Mouse (Mus musculus): ENCODE data around the gene Mapk3. TPM values are rescaled to one million over a fixed set of nuclear protein-coding genes. Genes with fewer than 3 reads are reported as not detected.

The Mapk3 gene
- polyA plus RNA-seq, 1 experiment from 2014 or later: 50.3 TPM

DNA sequence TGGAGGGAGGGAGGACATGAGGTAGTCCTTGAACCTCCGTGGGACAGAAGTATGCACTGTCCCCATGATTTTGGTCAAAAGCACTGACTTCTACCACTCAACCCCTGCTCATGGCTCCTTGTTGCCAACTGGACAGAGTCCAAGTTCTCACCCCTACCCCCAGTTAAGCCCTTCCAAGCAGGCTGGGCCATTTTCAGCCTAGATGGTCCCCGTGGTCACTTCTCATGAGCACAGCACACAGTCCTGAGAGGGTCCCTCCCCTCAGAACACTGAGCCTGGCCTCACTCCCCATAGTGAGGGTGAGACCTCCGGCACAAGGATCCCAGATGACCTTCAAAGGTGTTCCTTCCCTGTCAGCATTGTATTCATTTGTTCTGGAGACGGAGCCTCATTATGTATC is 29.7 kb downstream of the Mapk3 start:
- peaks cover 23% of the 10 kb centered on the region for H3K4me1 ChIP-seq
- H3K4me2 ChIP-seq (replicated peaks): no peak overlapping the region
- no peak overlapping the region for H3K27ac ChIP-seq
- peaks cover 65% of the 10 kb centered on the region for H3K36me3 ChIP-seq
- H3K27me3 ChIP-seq: no peaks in the 10 kb centered on the region
- no peak for ATAC-seq (ENCODE audit: low FRiP score, low read depth)
- no peaks in the 10 kb centered on the region for H3K9me3 ChIP-seq
- no peak overlapping the region for H3K4me3 ChIP-seq
- WGBS: 86% methylated on average over 4 of the region's 4 CpGs
- H3K9ac ChIP-seq: no peak overlapping the region

DNA sequence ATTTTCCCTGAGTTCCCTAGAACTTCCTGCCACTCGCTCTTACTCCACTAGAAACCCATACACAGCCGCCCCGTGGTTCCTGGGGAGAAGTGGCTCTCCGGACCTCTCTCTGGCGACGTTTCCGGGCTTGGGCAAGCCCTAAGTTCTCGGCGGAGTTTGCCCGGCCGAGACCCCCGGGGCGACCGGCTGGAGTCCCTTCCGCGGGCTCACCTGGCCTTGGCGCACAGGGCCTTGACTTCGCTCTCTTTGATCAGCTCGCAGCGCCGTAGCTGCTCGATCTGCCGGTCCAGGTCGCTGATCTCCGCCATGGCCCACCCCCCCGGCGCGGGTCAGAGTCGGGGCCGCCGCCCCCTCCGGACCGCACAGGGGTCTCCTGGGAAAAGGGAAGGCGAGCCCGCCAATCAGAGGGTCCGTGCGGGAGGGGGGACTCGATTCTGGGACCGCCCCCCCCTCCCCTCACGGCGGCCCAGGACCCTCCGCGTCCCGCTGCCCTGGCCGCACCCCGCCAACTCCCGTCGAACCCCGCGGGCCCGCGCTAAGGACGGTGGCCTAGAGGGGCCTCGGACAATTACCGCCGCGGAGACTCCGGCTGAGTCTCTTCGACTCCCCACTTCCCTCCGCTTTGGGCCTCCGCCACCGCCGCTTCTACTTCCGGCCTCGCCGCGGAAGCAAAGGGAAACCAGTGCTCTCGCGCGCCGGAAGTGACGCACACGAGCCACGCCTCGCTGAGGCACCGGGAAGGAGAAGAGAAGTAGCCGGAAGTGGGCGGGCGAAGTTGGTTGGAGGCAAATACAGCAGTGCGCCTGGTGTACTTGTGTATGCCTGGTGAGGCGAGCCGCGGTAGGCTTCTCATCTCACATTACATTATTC is 32.7 kb downstream of the Mapk3 start, which contains the start of gene Ppp4c:
Ppp4c (minus strand) TSS at position 646 of the 870 bp plus-strand sequence.
- no peaks in the 10 kb centered on the region for H3K27me3 ChIP-seq
- H3K36me3 ChIP-seq: peaks cover 65% of the 10 kb centered on the region
- peak; percentile 94 for ATAC-seq (ENCODE audit: low FRiP score, low read depth)
- peak within 1 kb of the TSS; percentile 97 for H3K9ac ChIP-seq
- WGBS: under 1% methylated on average over 66 of the region's 83 CpGs
- H3K4me2 ChIP-seq (replicated peaks): peak within 1 kb of the TSS; percentile 77
- H3K4me3 ChIP-seq: peak within 1 kb of the TSS; percentile 94
- peak within 1 kb of the TSS; percentile 96 for H3K27ac ChIP-seq
- H3K4me1 ChIP-seq: peaks cover 33% of the 10 kb centered on the region
- no peaks in the 10 kb centered on the region for H3K9me3 ChIP-seq

GRCm38 (mm10) chr7:126792721-126793443 is 33.5 kb downstream of the Mapk3 start:
- Histone ChIP-seq H3K4me1 (peaks cover 41% of the 10 kb centered on the region), H3K27ac (peak overlapping the region; percentile 96), H3K27me3 (no peaks in the 10 kb centered on the region), H3K9me3 (no peaks in the 10 kb centered on the region), H3K4me3 (peak overlapping the region; percentile 94), H3K4me2 (replicated peaks) (peak overlapping the region; percentile 77), H3K9ac (peak overlapping the region; percentile 54), H3K36me3 (peaks cover 63% of the 10 kb centered on the region)
- ATAC-seq (ENCODE audit: low FRiP score, low read depth): peak; percentile 6; the same call in 1 of the 2 replicates
- 26% methylated on average over 11 of the region's 11 CpGs for WGBS

- Histone ChIP-seq H3K36me3 (peaks cover 55% of the 10 kb centered on the region), H3K27ac (no peak overlapping the region), H3K9ac (no peak overlapping the region), H3K4me3 (peak overlapping the region; percentile 94; the same call in 1 of the 2 replicates), H3K9me3 (no peaks in the 10 kb centered on the region), H3K4me2 (replicated peaks) (no peak overlapping the region), H3K27me3 (no peaks in the 10 kb centered on the region), H3K4me1 (peaks cover 46% of the 10 kb centered on the region)
- no peak for ATAC-seq (ENCODE audit: low FRiP score, low read depth)
- WGBS: 72% methylated on average over 4 of the region's 4 CpGs
Measured at GRCm38 (mm10) chr7:126793456-126794270, 34.3 kb downstream of the Mapk3 start.

GRCm38 (mm10) chr7:126794271-126794605 is 34.8 kb downstream of the Mapk3 start:
- WGBS: 70% methylated on average over 4 of the region's 4 CpGs
- Histone ChIP-seq H3K27ac (no peak overlapping the region), H3K27me3 (no peaks in the 10 kb centered on the region), H3K9ac (no peak overlapping the region), H3K4me3 (no peak overlapping the region), H3K9me3 (no peaks in the 10 kb centered on the region), H3K36me3 (peaks cover 49% of the 10 kb centered on the region), H3K4me1 (peaks cover 46% of the 10 kb centered on the region), H3K4me2 (replicated peaks) (no peak overlapping the region)
- no peak for ATAC-seq (ENCODE audit: low FRiP score, low read depth)

DNA sequence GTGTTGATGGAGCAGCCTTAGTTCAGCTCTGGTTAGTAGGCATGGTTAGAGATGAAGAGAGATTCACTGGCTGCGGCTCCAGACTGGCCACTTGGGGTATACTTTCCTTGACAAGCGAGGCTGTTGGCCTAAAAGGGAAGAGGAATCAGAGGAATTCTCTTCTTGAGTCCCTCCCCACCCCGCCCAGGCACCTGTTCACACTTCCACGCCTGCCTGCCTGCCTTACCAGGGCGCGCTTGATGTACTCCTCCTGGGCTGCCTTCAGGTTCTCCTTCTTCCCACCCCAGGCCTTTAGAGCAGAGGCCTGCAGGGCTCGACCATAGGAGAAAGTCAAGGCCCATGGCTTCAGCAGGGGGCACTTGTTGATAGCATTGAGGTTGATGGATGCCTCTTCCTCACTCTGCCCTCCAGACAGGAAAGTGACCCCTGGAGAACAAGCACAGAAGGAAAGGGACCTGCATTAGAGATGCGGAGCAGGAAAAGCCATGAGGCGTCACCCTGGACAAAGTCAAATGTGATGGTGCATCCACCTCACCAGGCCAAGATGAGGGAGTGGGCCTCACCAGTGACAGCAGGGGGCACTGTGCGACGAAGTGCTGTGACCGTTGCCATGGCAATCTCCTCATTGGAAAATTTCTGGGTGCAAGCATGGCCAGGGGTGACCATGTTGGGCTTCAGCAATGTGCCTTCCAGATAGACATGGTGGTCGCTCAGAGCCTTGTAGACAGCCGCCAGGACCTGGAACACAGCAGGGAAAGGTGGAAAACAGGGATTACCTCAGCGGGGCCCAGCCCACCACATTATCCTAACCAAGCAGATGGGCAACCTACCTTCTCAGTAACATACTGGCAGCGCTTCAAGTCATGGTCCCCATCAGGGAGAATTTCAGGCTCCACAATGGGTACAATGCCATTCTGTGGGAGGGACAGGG is 36.3 kb downstream of the Mapk3 start:
- WGBS: 85% methylated on average over 16 of the region's 16 CpGs
- Histone ChIP-seq H3K36me3 (peaks cover 38% of the 10 kb centered on the region), H3K4me1 (peaks cover 47% of the 10 kb centered on the region), H3K27me3 (no peaks in the 10 kb centered on the region), H3K4me2 (replicated peaks) (0 out of 2 replicates have a peak overlapping the region, but pooled peaks have one; percentile 91), H3K4me3 (no peak overlapping the region), H3K27ac (no peak overlapping the region), H3K9ac (no peak overlapping the region), H3K9me3 (no peaks in the 10 kb centered on the region)
- ATAC-seq (ENCODE audit: low FRiP score, low read depth): no peak

DNA sequence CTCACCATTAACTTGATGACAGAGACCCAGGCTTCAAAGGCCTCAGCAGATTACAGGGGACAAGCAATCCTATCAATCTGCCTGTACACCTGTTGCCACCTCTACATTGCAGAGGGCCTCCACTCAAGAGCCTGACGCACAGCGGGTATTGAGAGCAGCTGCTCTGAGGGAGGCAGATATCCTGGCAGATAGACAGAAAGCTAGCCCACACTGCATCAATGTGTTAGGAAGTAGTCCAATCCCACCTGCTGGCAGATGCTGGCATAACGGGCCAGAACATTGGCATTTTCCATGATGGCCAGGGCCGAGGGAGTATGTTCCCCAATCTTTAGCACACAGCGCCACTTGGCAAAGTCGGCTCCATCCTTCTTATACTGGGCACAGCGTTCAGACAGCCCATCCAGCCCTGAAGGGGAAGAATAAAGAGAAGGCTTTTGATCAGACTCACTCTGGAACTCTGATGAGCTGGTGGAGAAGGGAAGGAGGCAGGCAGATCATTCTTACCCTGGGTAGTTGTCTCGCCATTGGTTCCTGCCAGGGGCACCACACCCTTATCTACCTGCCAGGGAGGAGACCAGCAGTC is 37.0 kb downstream of the Mapk3 start:
- 79% methylated on average over 8 of the region's 8 CpGs for WGBS
- Histone ChIP-seq H3K4me2 (replicated peaks) (peak overlapping the region; percentile 91), H3K27ac (no peak overlapping the region), H3K4me1 (peaks cover 47% of the 10 kb centered on the region), H3K9me3 (no peaks in the 10 kb centered on the region), H3K4me3 (peak overlapping the region; percentile 87), H3K27me3 (no peaks in the 10 kb centered on the region), H3K9ac (0 out of 2 replicates have a peak overlapping the region, but pooled peaks have one; percentile 8), H3K36me3 (peaks cover 38% of the 10 kb centered on the region)
- ATAC-seq (ENCODE audit: low FRiP score, low read depth): no peak

- peak within 1 kb of the TSS; percentile 91 for H3K4me2 ChIP-seq (replicated peaks)
- no peak for ATAC-seq (ENCODE audit: low FRiP score, low read depth)
- peak within 1 kb of the TSS; percentile 94 for H3K27ac ChIP-seq
- peak within 1 kb of the TSS; percentile 87 for H3K4me3 ChIP-seq
- H3K27me3 ChIP-seq: no peaks in the 10 kb centered on the region
- no peaks in the 10 kb centered on the region for H3K9me3 ChIP-seq
- 35% methylated on average over 21 of the region's 21 CpGs for WGBS
- peaks cover 43% of the 10 kb centered on the region for H3K36me3 ChIP-seq
- H3K4me1 ChIP-seq: peaks cover 47% of the 10 kb centered on the region
- H3K9ac ChIP-seq: peak within 1 kb of the TSS; percentile 91
Measured at GRCm38 (mm10) chr7:126797411-126798126, 38.2 kb downstream of the Mapk3 start, which contains the start of gene Fam57b. Fam57b (plus strand) TSS chr7:126797668.

DNA sequence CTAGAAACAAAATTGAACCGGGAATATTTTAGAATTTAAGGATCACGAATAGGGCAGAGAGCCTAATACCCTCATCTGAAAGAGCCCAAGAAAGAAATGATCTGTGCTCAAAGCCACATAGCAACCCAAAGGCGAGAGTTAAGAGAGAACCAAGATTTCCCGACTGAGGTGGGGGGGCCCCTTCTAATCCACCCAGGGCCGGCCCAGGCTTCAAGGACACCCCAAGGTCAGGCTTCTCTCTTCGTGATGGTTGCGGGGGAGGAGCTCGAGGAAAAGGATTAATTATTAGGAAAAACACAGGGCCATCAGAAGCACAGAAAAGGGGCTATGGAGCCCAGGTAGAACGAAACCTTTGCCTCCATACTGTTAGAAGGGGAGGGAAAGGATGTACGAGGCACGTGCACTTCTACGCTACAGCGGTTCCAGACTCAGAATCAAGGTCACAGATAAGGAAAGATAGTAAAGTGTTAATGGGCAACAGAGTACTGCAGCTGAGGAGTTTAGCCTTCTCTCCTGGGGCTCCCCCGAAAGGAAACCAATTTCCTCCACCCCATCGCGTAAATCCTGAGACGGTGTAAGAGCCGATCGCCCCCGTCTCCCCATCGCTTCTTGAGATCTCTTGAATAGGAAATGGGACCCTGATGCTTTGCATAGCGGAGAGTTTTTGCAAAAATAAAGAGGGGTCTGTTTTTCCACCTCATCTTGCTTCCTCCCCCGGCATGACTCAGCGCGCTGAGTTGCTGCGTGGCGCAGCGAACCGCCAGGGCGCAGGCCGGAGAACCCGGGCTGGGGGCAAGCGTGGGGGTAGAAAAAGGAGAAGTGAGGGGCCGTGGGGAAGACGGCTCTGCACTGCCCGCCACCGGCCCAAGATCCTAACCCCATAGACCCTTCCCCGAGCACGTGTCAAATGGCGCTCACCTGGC is 39.0 kb downstream of the Mapk3 start:
- H3K9ac ChIP-seq: peak overlapping the region; percentile 91
- H3K27me3 ChIP-seq: no peaks in the 10 kb centered on the region
- H3K36me3 ChIP-seq: peaks cover 47% of the 10 kb centered on the region
- H3K4me3 ChIP-seq: peak overlapping the region; percentile 87
- no peaks in the 10 kb centered on the region for H3K9me3 ChIP-seq
- peaks cover 40% of the 10 kb centered on the region for H3K4me1 ChIP-seq
- peak overlapping the region; percentile 94 for H3K27ac ChIP-seq
- 1% methylated on average over 40 of the region's 40 CpGs for WGBS
- no peak for ATAC-seq (ENCODE audit: low FRiP score, low read depth)
- peak overlapping the region; percentile 91 for H3K4me2 ChIP-seq (replicated peaks)
